Mouse (Mus musculus) erythroblast, embryonic 14.5 days (primary cell): ENCODE data around the gene Moap1.

ENCODE experiments used
- GATA1 ChIP-seq: IDR thresholded peaks from 2 replicates; pipeline ENCODE4 v1.6.1; 2012; ENCODE audit warnings: low read length, inconsistent platforms, mixed read lengths
- TAL1 ChIP-seq: IDR thresholded peaks from 3 replicates; pipeline ENCODE4 v1.6.1; 2012; ENCODE audit warnings: low read length, inconsistent platforms, mixed read lengths

DNA sequence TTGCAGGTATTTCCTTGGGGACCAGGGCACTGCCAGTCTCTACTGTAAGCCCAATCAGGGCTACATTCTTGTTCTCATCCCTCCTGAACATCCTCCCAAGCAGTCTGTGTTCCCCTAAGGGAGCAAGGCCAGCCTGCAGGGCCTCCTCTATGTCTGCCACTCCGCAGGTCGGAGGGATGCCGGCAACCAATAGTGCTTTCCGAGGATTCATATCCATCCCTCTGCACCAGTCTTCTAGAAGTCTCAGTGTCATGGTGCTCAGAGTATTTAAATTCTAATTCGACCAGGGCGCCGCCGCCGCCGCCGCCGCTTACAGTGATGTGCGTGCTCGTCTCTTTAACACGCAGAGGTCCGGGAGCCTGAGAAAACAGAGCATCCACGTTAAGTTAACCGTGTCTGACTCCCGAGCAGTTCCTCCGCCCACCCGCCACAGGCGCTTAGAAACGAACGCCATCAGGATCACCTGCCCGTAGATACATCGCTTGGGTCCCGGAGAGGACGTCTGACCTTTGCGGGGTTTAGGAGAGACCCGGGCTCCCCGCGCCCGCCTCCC lies 349 bp downstream of the Moap1 start:
- TF ChIP-seq GATA1 (no peak), TAL1 (no peak)
